Mouse (Mus musculus) olfactory bulb, adult 2 months (tissue): ENCODE measurements around the gene Dbp.

Experiments
- CTCF ChIP-seq: fragments of 200-500 bp; IDR thresholded peaks from 2 replicates; pipeline ENCODE4 v1.5.1; 2012; ENCODE audit warnings: low read depth, mild to moderate bottlenecking, low read length, moderate library complexity; ENCODE audit not compliant: insufficient read depth
- POLR2A ChIP-seq: fragments of 200-500 bp; IDR thresholded peaks from 2 replicates; pipeline ENCODE4 v1.6.1; 2012; ENCODE audit warnings: mild to moderate bottlenecking, low read depth, low read length, moderate library complexity; ENCODE audit not compliant: insufficient read depth

DNA sequence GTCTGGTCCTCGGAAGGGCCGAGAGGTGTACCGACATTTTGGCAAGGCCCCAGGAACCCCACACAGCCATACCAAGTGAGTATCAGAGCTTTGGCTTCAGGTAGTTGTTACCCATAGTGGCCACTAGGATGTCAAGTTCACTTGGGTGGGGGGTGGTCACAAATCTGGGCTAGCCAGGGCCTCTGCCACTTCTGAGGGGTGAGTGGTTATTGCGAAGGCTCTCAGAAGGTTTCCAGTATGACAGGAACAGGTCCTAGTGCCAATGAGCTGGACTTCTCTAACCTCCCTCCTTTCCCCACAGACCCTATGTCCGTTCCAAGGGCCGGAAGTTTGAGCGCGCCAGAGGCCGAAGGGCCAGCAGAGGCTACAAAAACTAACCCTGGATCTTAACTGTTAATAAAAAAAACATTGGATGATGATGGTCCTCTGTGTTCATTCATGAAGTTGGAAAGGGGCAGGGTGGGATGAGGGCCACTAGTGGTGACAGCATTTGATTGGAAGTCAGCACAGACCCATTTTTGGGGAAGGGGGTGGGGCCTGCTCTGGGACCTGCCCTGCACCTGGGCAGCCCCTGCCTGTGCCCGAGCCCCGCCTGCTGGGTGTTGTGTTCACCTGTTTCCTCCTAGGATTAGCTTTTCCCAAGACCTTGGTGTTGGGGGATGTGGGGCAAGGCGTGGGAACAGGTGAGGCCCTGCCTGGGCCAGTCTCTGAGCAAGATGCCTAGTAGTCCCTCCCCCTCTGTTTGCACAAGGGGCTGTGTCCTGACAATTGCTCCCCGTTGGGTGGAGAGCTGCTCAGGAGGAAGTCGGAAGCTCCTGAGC lies 15.7 kb downstream of the Dbp start, which contains the start of gene Fam83e:
- TF ChIP-seq POLR2A (no peak), CTCF (no peak)
